ENCODE assay signal across 22 mouse cellular contexts in the genomic region with DNA sequence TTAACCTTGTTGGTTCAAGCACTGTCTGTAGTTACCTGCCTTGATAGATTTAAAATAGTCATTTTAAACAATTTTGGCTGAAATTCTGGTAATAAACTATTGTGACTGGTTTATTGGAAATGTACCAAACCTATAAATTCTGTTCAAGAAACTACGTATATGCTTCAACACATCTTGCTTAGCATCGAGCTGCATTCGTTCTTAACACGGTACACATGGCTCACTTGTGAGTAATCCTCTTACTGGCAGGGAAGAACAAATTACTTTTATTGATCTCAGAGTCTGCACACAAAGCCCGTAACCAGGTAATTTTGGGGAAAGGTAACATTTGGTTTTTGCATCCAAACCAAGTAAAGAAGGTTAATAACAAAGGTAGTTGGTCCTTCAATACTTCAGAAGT. TPM values are rescaled to one million over a fixed set of nuclear protein-coding genes. Genes with fewer than 3 reads are reported as not detected.
A peak's percentile ranks its signal among the peaks of the same experiment; 100 is the strongest.
DNase-seq lines count a peak whose midpoint lies in the region; ATAC-seq and TF ChIP-seq lines count a peak whose summit lies in the region.
"Had no signal": no experiment of that assay in that cellular context is flagged by ENCODE, and none has a peak within 500 bp of the region (broad histone marks: within the 10 kb centered on the region; RNA-seq: fewer than 3 reads in every experiment).

No protein-coding gene starts in this region.

- no peak overlapping the region for H3K4me3 ChIP-seq in limb, embryonic 13.5 days
- no peak overlapping the region for H3K4me3 ChIP-seq in limb, embryonic 10.5 days
- no peak overlapping the region for H3K4me3 ChIP-seq in limb, embryonic 14.5 days (replicated peaks; ENCODE audit: low read length)
- H3K4me3 ChIP-seq in limb, embryonic 15.5 days: no peak overlapping the region

- H3K27me3 ChIP-seq in limb, embryonic 13.5 days: no peaks in the 10 kb centered on the region
- H3K27me3 ChIP-seq in limb, embryonic 10.5 days (ENCODE audit: low read depth, poor library complexity, severe bottlenecking): no peaks in the 10 kb centered on the region
- H3K27me3 ChIP-seq in limb, embryonic 14.5 days (ENCODE audit: control insufficient read depth, insufficient read depth, low read length): no peaks in the 10 kb centered on the region
- H3K27me3 ChIP-seq in limb, embryonic 15.5 days: no peaks in the 10 kb centered on the region
- H3K27me3 ChIP-seq: CH12.LX, Patski had no signal

- H3K4me2 ChIP-seq in limb, embryonic 13.5 days (replicated peaks): 0 out of 2 replicates have a peak overlapping the region, but pooled peaks have one; percentile 1
- H3K4me2 ChIP-seq in limb, embryonic 14.5 days (replicated peaks; ENCODE audit: low read depth, low read length, severe bottlenecking): no peak overlapping the region; the same call in 1 of the 2 replicates
- H3K4me2 ChIP-seq in limb, embryonic 15.5 days: no peak overlapping the region

- peak overlapping the region; percentile 48; the same call in 1 of the 2 replicates for H3K27ac ChIP-seq in limb, embryonic 13.5 days
- no peak overlapping the region for H3K27ac ChIP-seq in limb, embryonic 10.5 days
- H3K27ac ChIP-seq in limb, embryonic 14.5 days (replicated peaks; ENCODE audit: low read depth, low read length): no peak overlapping the region
- peak overlapping the region; percentile 22 for H3K27ac ChIP-seq in limb, embryonic 15.5 days

- H3K4me1 ChIP-seq in limb, embryonic 13.5 days: peaks cover 16% of the 10 kb centered on the region
- H3K4me1 ChIP-seq in limb, embryonic 10.5 days: peaks cover 6% of the 10 kb centered on the region
- peaks cover 13% of the 10 kb centered on the region for H3K4me1 ChIP-seq in limb, embryonic 14.5 days (ENCODE audit: control insufficient read depth, insufficient read depth, low read length)
- H3K4me1 ChIP-seq in limb, embryonic 15.5 days: peaks cover 8% of the 10 kb centered on the region; the same call in 1 of the 2 replicates

- no peak for TF ChIP-seq POLR2A in limb, embryonic 14.5 days (IDR thresholded peaks at IDR 0.05; ENCODE audit: borderline replicate concordance, extremely low read depth, insufficient read depth, insufficient read length)

- peak; percentile 5 for DNase-seq in heart, adult 11 months
- no peak for DNase-seq in heart, adult 18-20 months
- DNase-seq in limb, embryonic 10.5 days (ENCODE audit: low spot score): no peak
- DNase-seq in limb, embryonic 14.5 days (ENCODE audit: low spot score): peak; percentile 54
- DNase-seq in left cerebral cortex, postnatal 25 days (ENCODE audit: low spot score in 2 of 2): no peak
- DNase-seq in layer of hippocampus, postnatal 36 days: no peak
- DNase-seq: adrenal gland, adult 2 months; adrenal gland, adult 8-10 months; adrenal gland, postnatal 10 days; adrenal gland, postnatal 14 days; adrenal gland, postnatal 25 days; adrenal gland, postnatal 36 days; B cell, adult 2 months; cerebellum, adult 11 months; cerebellum, adult 11-12 months had no signal

- no peaks in the 10 kb centered on the region for H3K9me3 ChIP-seq in limb, embryonic 13.5 days
- no peaks in the 10 kb centered on the region for H3K9me3 ChIP-seq in limb, embryonic 10.5 days (replicated peaks)
- H3K9me3 ChIP-seq in limb, embryonic 14.5 days (ENCODE audit: control insufficient read depth, low read length): no peaks in the 10 kb centered on the region
- no peaks in the 10 kb centered on the region for H3K9me3 ChIP-seq in limb, embryonic 15.5 days
- H3K9me3 ChIP-seq: G1E had no signal

- ATAC-seq in limb, embryonic 13.5 days (ENCODE audit: low FRiP score, low read depth): peak; percentile 66; the same call in 1 of the 2 replicates
- 0 out of 2 replicates have a peak, but pooled peaks have one; percentile 60 for ATAC-seq in limb, embryonic 14.5 days (ENCODE audit: low FRiP score, low read depth)
- ATAC-seq in limb, embryonic 15.5 days (ENCODE audit: insufficient number of reproducible peaks, low FRiP score, low TSS enrichment, low read depth): no peak
- ATAC-seq: activated CD4-positive, CD25-positive, alpha-beta regulatory T cell, adult 4 months; CD4-positive, CD25-positive, alpha-beta regulatory T cell, adult 4 months; Patski had no signal

- 0 out of 2 replicates have a peak, but pooled peaks cover 3% of the 10 kb centered on the region for H3K36me3 ChIP-seq in limb, embryonic 13.5 days
- no peaks in the 10 kb centered on the region for H3K36me3 ChIP-seq in limb, embryonic 10.5 days
- H3K36me3 ChIP-seq in limb, embryonic 14.5 days (ENCODE audit: control insufficient read depth, insufficient read depth, low read length): no peaks in the 10 kb centered on the region
- no peaks in the 10 kb centered on the region for H3K36me3 ChIP-seq in limb, embryonic 15.5 days

- intact Hi-C loops in left cerebral cortex, postnatal 25 days (cut with DNase I): no loop called here

- H3K9ac ChIP-seq in limb, embryonic 13.5 days: no peak overlapping the region
- H3K9ac ChIP-seq in limb, embryonic 14.5 days (ENCODE audit: low read depth, low read length, severe bottlenecking): no peak overlapping the region
- H3K9ac ChIP-seq in limb, embryonic 15.5 days: no peak overlapping the region

- WGBS in limb, embryonic 13.5 days: 46% methylated on average over 5 of the region's 5 CpGs
- WGBS in limb, embryonic 10.5 days: 86% methylated on average over 5 of the region's 5 CpGs
- WGBS in limb, embryonic 14.5 days: 31% methylated on average over 5 of the region's 5 CpGs
- WGBS in limb, embryonic 15.5 days: 36% methylated on average over 5 of the region's 5 CpGs

RNA-seq across cellular contexts. Expression of a gene that starts 22.7 kb away (rescaled TPM):
- total RNA-seq in heart, adult 18-20 months (2021): 1 to 10 TPM; 6.9 to 7.3 TPM
- polyA plus RNA-seq in limb, embryonic 13.5 days (2015; fragmentation: Nextera tagmentation; extraction: Ambion mirVana): 29.1 and 31.3 TPM in 2 replicates
- 22.2 and 24.9 TPM in 2 replicates for polyA plus RNA-seq in limb, embryonic 10.5 days (2016; fragmentation: Nextera tagmentation; extraction: Ambion mirVana)
- polyA plus RNA-seq in limb, embryonic 14.5 days (2012; rRNA removed): 16.0 and 18.0 TPM in 2 replicates
- 23.6 and 24.9 TPM in 2 replicates for polyA plus RNA-seq in limb, embryonic 14.5 days (2014; fragmentation: Nextera tagmentation; extraction: Ambion mirVana)
- 20.0 and 21.1 TPM in 2 replicates for polyA plus RNA-seq in limb, embryonic 15.5 days (2015; fragmentation: Nextera tagmentation; extraction: Ambion mirVana)
- total RNA-seq in left cerebral cortex, postnatal 25 days (2021): 1 to 10 TPM; 4.7 to 4.8 TPM
- 1 to 10 TPM; 3.8 TPM for total RNA-seq in layer of hippocampus, postnatal 36 days (2021)

RNA-seq across cellular contexts. Expression of a gene that starts 49.6 kb away (rescaled TPM):
- 100 to 1,000 TPM; 136 to 144 TPM for total RNA-seq in heart, adult 18-20 months (2021)
- polyA plus RNA-seq in limb, embryonic 13.5 days (2015; fragmentation: Nextera tagmentation; extraction: Ambion mirVana): 252 and 253 TPM in 2 replicates
- 286 and 318 TPM in 2 replicates for polyA plus RNA-seq in limb, embryonic 10.5 days (2016; fragmentation: Nextera tagmentation; extraction: Ambion mirVana)
- polyA plus RNA-seq in limb, embryonic 14.5 days (2012; rRNA removed): 99.9 and 170 TPM in 2 replicates
- 272 and 274 TPM in 2 replicates for polyA plus RNA-seq in limb, embryonic 14.5 days (2014; fragmentation: Nextera tagmentation; extraction: Ambion mirVana)
- 215 and 226 TPM in 2 replicates for polyA plus RNA-seq in limb, embryonic 15.5 days (2015; fragmentation: Nextera tagmentation; extraction: Ambion mirVana)
- 100 to 1,000 TPM in 1 of 2 experiments, 10 to 100 TPM in 1; 98.9 to 104 TPM for total RNA-seq in left cerebral cortex, postnatal 25 days (2021)
- 100 to 1,000 TPM in 1 of 2 experiments, 10 to 100 TPM in 1; 99.8 to 104 TPM for total RNA-seq in layer of hippocampus, postnatal 36 days (2021)

Comparison
In these comparisons a context has a peak if more than half of its experiments do, and no peak if none do; other contexts are left out.
1. DNase-seq: peak in heart, adult 11 months (single experiment) and limb, embryonic 14.5 days (single experiment); none in heart, adult 18-20 months (0 of 2), limb, embryonic 10.5 days (single experiment), left cerebral cortex, postnatal 25 days (0 of 2) and layer of hippocampus, postnatal 36 days (0 of 2).
2. H3K27ac ChIP-seq: peak in limb, embryonic 13.5 days (single experiment) and limb, embryonic 15.5 days (single experiment); none in limb, embryonic 10.5 days (single experiment) and limb, embryonic 14.5 days (single experiment).